Comparison of ENCODE assay signal across 11 mouse cellular contexts in the genomic region with DNA sequence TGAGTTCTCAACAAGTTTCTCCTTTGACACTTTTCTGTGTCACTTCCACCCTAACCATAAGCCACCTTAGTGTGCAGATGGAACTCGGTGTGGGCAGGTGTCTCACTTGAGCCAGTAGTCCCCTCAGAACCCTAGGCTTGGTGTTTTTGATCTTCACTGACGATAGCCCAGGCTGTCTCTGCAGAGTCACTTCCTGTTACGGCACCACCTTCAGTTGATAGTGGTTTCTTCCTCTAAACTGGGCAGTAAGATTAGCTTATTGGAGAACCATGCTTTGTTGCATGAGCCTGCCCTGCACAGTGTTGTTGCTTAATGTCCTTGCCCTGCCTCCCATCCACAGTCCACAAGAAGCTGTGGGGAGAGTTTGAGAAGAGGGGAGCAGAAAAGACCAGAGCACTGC. TPM values are rescaled to one million over a fixed set of nuclear protein-coding genes. Genes with fewer than 3 reads are reported as not detected.
DNase-seq lines count a peak whose midpoint lies in the region; ATAC-seq and TF ChIP-seq lines count a peak whose summit lies in the region.
"Had no signal": no experiment of that assay in that cellular context is flagged by ENCODE, and none has a peak within 500 bp of the region (broad histone marks: within the 10 kb centered on the region; RNA-seq: fewer than 3 reads in every experiment).

No protein-coding gene starts in this region.

- TF ChIP-seq POLR2A in thymus, adult 2 months (IDR thresholded peaks at IDR 0.05; ENCODE audit: control insufficient read depth, extremely low read depth, insufficient read depth, low read length, poor library complexity), result no peak

- no peak overlapping the region for H3K4me2 ChIP-seq in forebrain, embryonic 13.5 days
- H3K4me2 ChIP-seq: limb, embryonic 15.5 days had no signal

- peak; percentile 89 for ATAC-seq in granulocyte monocyte progenitor cell, adult 5-6 weeks (replicated peaks; ENCODE audit: poor library complexity, severe bottlenecking)
- peak; percentile 82 for ATAC-seq in megakaryocyte, adult 5-6 weeks (ENCODE audit: poor library complexity, severe bottlenecking)
- ATAC-seq in erythroblast, adult 5-6 weeks (replicated peaks; ENCODE audit: low FRiP score, poor library complexity, severe bottlenecking), result no peak
- ATAC-seq in forebrain, embryonic 13.5 days, result no peak
- ATAC-seq: hindbrain, postnatal 0 days had no signal

- no peak for TF ChIP-seq CTCF in thymus, adult 2 months (IDR thresholded peaks at IDR 0.05; ENCODE audit: borderline replicate concordance, control insufficient read depth, extremely low read depth, insufficient read depth, low read length, poor library complexity)

- H3K9ac ChIP-seq in forebrain, embryonic 13.5 days, result no peak overlapping the region
- H3K9ac ChIP-seq: limb, embryonic 15.5 days had no signal

- H3K4me1 ChIP-seq in thymus, adult 2 months (replicated peaks; ENCODE audit: control insufficient read depth, insufficient read depth, low read length), result peaks cover 15% of the 10 kb centered on the region
- H3K4me1 ChIP-seq in forebrain, embryonic 13.5 days, result 0 out of 2 replicates have a peak, but pooled peaks cover under 1% of the 10 kb centered on the region

- no peak overlapping the region for H3K4me3 ChIP-seq in thymus, adult 2 months (ENCODE audit: control insufficient read depth, insufficient read depth, low read length)
- no peak overlapping the region for H3K4me3 ChIP-seq in forebrain, embryonic 13.5 days
- H3K4me3 ChIP-seq: limb, embryonic 15.5 days; myocyte had no signal

- H3K27ac ChIP-seq in thymus, adult 2 months (ENCODE audit: control insufficient read depth, insufficient read depth, low read length), result peak overlapping the region; percentile 3; the same call in 1 of the 2 replicates
- no peak overlapping the region for H3K27ac ChIP-seq in forebrain, embryonic 13.5 days
- H3K27ac ChIP-seq: hindbrain, postnatal 0 days; limb, embryonic 15.5 days had no signal

- DNase-seq in thymus, adult 2 months, result peak; percentile 14
- no peak for DNase-seq in thymus, postnatal 36 days
- DNase-seq in thymus, postnatal 4 days, result peak; percentile 14
- DNase-seq in urinary bladder, adult 18-20 months (ENCODE audit: low spot score in 2 of 2), result no peak

- H3K27me3 ChIP-seq in thymus, adult 2 months (ENCODE audit: control insufficient read depth, insufficient read depth, low read length), result no peaks in the 10 kb centered on the region
- H3K27me3 ChIP-seq in forebrain, embryonic 13.5 days, result no peaks in the 10 kb centered on the region
- H3K27me3 ChIP-seq: limb, embryonic 15.5 days had no signal

- no peaks in the 10 kb centered on the region for H3K36me3 ChIP-seq in thymus, adult 2 months (ENCODE audit: control insufficient read depth, insufficient read depth, low read length)
- no peaks in the 10 kb centered on the region for H3K36me3 ChIP-seq in forebrain, embryonic 13.5 days (ENCODE audit: poor library complexity, severe bottlenecking)
- H3K36me3 ChIP-seq: limb, embryonic 15.5 days had no signal

- H3K9me3 ChIP-seq in forebrain, embryonic 13.5 days (replicated peaks), result no peaks in the 10 kb centered on the region
- H3K9me3 ChIP-seq: limb, embryonic 15.5 days had no signal

- WGBS in thymus, adult 2 months, result 3% methylated on average over 3 of the region's 3 CpGs
- 93% methylated on average over 3 of the region's 3 CpGs for WGBS in forebrain, embryonic 13.5 days

RNA-seq across cellular contexts. Expression of gene Stim2, which starts 47.2 kb away (rescaled TPM):
- polyA plus RNA-seq in thymus, adult 2 months (2012; rRNA removed), result 39.0 and 41.2 TPM in 2 replicates
- total RNA-seq in granulocyte monocyte progenitor cell, adult 5-6 weeks (2014; fragmentation: Nextera tagmentation), result 13.4 and 17.7 TPM in 2 replicates
- 18.0 and 27.9 TPM in 2 replicates for total RNA-seq in granulocyte monocyte progenitor cell, adult 5-6 weeks (2017)
- total RNA-seq in megakaryocyte, adult 5-6 weeks (2015), result 31.2 and 33.7 TPM in 2 replicates
- 29.2 and 35.5 TPM in 2 replicates for total RNA-seq in megakaryocyte, adult 5-6 weeks (2017)
- total RNA-seq in erythroblast, adult 5-6 weeks (2015; ENCODE audit: low replicate concordance), result 3.3 and 8.8 TPM in 2 replicates
- 7.9 and 8.6 TPM in 2 replicates for total RNA-seq in erythroblast, adult 5-6 weeks (2017; ENCODE audit: low replicate concordance)
- 18.5 and 19.5 TPM in 2 replicates for polyA plus RNA-seq in forebrain, embryonic 13.5 days (2015; fragmentation: Nextera tagmentation; extraction: Ambion mirVana)

Comparison
In these comparisons a context has a peak if more than half of its experiments do, and no peak if none do; other contexts are left out.
1. DNase-seq: peak in thymus, adult 2 months (single experiment) and thymus, postnatal 4 days (single experiment); none in thymus, postnatal 36 days (0 of 2) and urinary bladder, adult 18-20 months (0 of 2).
2. ATAC-seq: peak in granulocyte monocyte progenitor cell, adult 5-6 weeks (single experiment) and megakaryocyte, adult 5-6 weeks (single experiment); none in erythroblast, adult 5-6 weeks (single experiment) and forebrain, embryonic 13.5 days (single experiment).